Mouse (Mus musculus): ENCODE data around the gene Ppp1r3e. TPM values are rescaled to one million over a fixed set of nuclear protein-coding genes. Genes with fewer than 3 reads are reported as not detected.

The Ppp1r3e gene
- 1.4 and 2.0 TPM in 2 replicates for polyA plus RNA-seq (2015; fragmentation: Nextera tagmentation; extraction: Ambion mirVana)

GRCm38 (mm10) chr14:54877048-54877715 lies at the start of gene Ppp1r3e:
Gene Ppp1r3e, minus strand, starts transcription at chr14:54877550.
- peak; percentile 84 for ATAC-seq
- no peaks in the 10 kb centered on the region for H3K36me3 ChIP-seq (ENCODE audit: poor library complexity, severe bottlenecking)
- no peaks in the 10 kb centered on the region for H3K9me3 ChIP-seq (replicated peaks)
- H3K4me2 ChIP-seq = peak within 1 kb of the TSS; percentile 99
- WGBS = under 1% methylated on average over 58 of the region's 61 CpGs
- H3K27me3 ChIP-seq = peaks cover 7% of the 10 kb centered on the region; the same call in 1 of the 2 replicates
- peak within 1 kb of the TSS; percentile 91 for H3K9ac ChIP-seq
- H3K4me1 ChIP-seq = peaks cover 16% of the 10 kb centered on the region
- H3K27ac ChIP-seq = peak within 1 kb of the TSS; percentile 90
- H3K4me3 ChIP-seq = peak within 1 kb of the TSS; percentile 77

DNA sequence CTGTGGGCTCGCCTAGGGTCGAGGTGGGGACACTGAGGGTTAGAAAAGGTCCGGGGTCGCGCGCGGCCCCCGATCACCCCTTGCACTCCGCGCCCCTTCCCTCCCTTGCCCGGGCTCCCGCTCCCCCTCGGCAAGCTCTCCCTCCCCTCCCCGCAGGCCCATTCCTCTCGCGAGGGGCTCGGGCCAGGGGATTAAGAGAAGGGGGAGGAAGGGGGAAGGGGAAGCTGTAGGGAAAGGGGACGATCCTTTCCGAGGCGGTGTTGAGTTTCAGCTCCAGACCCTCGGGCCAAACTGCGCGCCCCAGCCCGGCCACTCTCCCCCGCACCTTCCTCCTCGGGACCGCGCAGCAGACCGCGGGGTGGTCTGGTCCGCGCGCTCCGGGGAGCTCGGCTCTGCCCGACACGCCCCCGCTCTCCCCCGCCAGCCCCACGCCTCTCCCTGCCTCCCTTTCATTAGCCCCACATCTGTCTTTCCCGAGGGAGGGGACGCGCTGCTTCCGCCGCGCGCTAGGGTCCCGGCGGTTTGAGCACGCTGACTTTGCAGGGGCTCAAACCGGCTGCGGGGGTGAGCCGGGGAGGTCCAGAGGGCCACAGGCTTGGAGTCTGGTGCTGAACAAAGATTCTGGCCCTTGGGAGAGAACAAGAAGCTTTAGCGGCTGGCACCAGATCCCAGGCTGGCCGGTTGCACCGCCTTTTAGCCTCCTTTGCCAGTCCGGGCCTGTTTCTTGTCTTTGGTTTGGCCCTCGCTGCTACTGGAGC lies 49.2 kb upstream of the Ppp1r3e start:
- Histone ChIP-seq H3K4me2 (peak overlapping the region; percentile 93), H3K27me3 (no peaks in the 10 kb centered on the region), H3K9me3 (replicated peaks) (peaks cover 6% of the 10 kb centered on the region), H3K27ac (peak overlapping the region; percentile 98), H3K4me1 (peaks cover 45% of the 10 kb centered on the region), H3K9ac (peak overlapping the region; percentile 86), H3K36me3 (ENCODE audit: poor library complexity, severe bottlenecking) (peaks cover 12% of the 10 kb centered on the region), H3K4me3 (peak overlapping the region; percentile 58)
- WGBS = under 1% methylated on average over 45 of the region's 58 CpGs
- ATAC-seq = peak; percentile 68

- H3K4me3 ChIP-seq = peak within 1 kb of the TSS; percentile 58
- H3K9me3 ChIP-seq (replicated peaks) = peaks cover 16% of the 10 kb centered on the region
- H3K36me3 ChIP-seq (ENCODE audit: poor library complexity, severe bottlenecking) = peaks cover 21% of the 10 kb centered on the region
- peaks cover 45% of the 10 kb centered on the region for H3K4me1 ChIP-seq
- peak within 1 kb of the TSS; percentile 93 for H3K4me2 ChIP-seq
- peak within 1 kb of the TSS; percentile 98 for H3K27ac ChIP-seq
- H3K9ac ChIP-seq = peak within 1 kb of the TSS; percentile 86
- 3% methylated on average over 57 of the region's 57 CpGs for WGBS
- no peaks in the 10 kb centered on the region for H3K27me3 ChIP-seq
- ATAC-seq = peak; percentile 48
Measured at GRCm38 (mm10) chr14:54925349-54926342, 48.3 kb upstream of the Ppp1r3e start, which contains the start of gene Efs. Gene Efs, minus strand, starts transcription at chr14:54926126.

- Histone ChIP-seq H3K4me1 (peaks cover 38% of the 10 kb centered on the region), H3K27ac (peak overlapping the region; percentile 98), H3K4me3 (peak overlapping the region; percentile 58), H3K36me3 (ENCODE audit: poor library complexity, severe bottlenecking) (peaks cover 30% of the 10 kb centered on the region), H3K9me3 (replicated peaks) (peaks cover 17% of the 10 kb centered on the region), H3K9ac (peak overlapping the region; percentile 86), H3K27me3 (no peaks in the 10 kb centered on the region), H3K4me2 (peak overlapping the region; percentile 93)
- ATAC-seq = peak; percentile 77
- WGBS = 6% methylated on average over 7 of the region's 7 CpGs
Measured at GRCm38 (mm10) chr14:54924641-54925348, 47.4 kb upstream of the Ppp1r3e start.

DNA sequence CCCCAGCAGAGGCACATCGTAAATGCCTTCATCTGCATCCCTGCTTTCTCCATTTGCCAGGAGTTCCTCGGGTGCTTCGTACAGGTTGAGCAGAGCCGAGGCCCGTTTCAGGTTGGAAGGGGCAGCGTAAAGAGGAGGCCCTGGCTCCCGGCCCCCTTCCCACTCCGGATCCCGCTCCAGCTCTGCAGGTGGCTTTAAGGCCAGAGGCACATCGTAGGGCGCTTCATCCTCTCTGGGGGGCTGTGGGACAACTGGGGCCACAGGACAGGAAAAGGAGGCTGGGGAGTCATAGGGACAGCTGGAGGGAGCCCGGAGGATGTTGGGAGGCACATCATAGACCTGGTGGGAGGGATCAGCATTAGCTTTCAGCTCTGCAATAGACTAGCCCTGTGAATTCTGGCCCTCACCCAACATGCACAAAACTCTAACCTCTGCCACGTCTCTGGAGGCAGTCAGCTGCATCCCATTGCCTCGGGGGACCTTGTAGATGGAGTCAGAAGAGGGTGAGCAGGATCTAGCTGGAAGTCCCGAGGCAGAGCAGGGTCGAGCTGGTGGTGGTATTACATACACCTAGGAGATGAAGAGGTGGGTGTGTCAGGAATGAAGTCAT lies 42.8 kb upstream of the Ppp1r3e start:
- H3K4me2 ChIP-seq = no peak overlapping the region
- H3K27me3 ChIP-seq = no peaks in the 10 kb centered on the region
- peaks cover 17% of the 10 kb centered on the region for H3K9me3 ChIP-seq (replicated peaks)
- H3K9ac ChIP-seq = no peak overlapping the region
- 95% methylated on average over 16 of the region's 16 CpGs for WGBS
- no peak overlapping the region for H3K4me3 ChIP-seq
- peaks cover 70% of the 10 kb centered on the region for H3K36me3 ChIP-seq (ENCODE audit: poor library complexity, severe bottlenecking)
- no peak for ATAC-seq
- H3K4me1 ChIP-seq = peaks cover 17% of the 10 kb centered on the region
- H3K27ac ChIP-seq = no peak overlapping the region

- ATAC-seq = no peak; the same call in 1 of the 2 replicates
- H3K9me3 ChIP-seq (replicated peaks) = no peaks in the 10 kb centered on the region
- peak overlapping the region; percentile 92 for H3K4me3 ChIP-seq
- H3K36me3 ChIP-seq (ENCODE audit: poor library complexity, severe bottlenecking) = peaks cover 54% of the 10 kb centered on the region
- H3K4me2 ChIP-seq = peak overlapping the region; percentile 99
- peak overlapping the region; percentile 84 for H3K27ac ChIP-seq
- no peaks in the 10 kb centered on the region for H3K27me3 ChIP-seq
- peaks cover 18% of the 10 kb centered on the region for H3K4me1 ChIP-seq
- H3K9ac ChIP-seq = peak overlapping the region; percentile 99
- 16% methylated on average over 10 of the region's 10 CpGs for WGBS
Measured at GRCm38 (mm10) chr14:54913343-54913742, 36.0 kb upstream of the Ppp1r3e start.

- Histone ChIP-seq H3K4me1 (peaks cover 18% of the 10 kb centered on the region), H3K4me2 (peak within 1 kb of the TSS; percentile 99), H3K27ac (peak within 1 kb of the TSS; percentile 84), H3K36me3 (ENCODE audit: poor library complexity, severe bottlenecking) (peaks cover 57% of the 10 kb centered on the region), H3K4me3 (peak within 1 kb of the TSS; percentile 92), H3K9ac (peak within 1 kb of the TSS; percentile 99), H3K9me3 (replicated peaks) (no peaks in the 10 kb centered on the region), H3K27me3 (no peaks in the 10 kb centered on the region)
- WGBS = 0% methylated on average over 28 of the region's 28 CpGs
- peak; percentile 98 for ATAC-seq
Measured at GRCm38 (mm10) chr14:54912886-54913285, 35.5 kb upstream of the Ppp1r3e start, which contains the start of gene Slc22a17. Gene Slc22a17, minus strand, starts transcription at chr14:54913132.

DNA sequence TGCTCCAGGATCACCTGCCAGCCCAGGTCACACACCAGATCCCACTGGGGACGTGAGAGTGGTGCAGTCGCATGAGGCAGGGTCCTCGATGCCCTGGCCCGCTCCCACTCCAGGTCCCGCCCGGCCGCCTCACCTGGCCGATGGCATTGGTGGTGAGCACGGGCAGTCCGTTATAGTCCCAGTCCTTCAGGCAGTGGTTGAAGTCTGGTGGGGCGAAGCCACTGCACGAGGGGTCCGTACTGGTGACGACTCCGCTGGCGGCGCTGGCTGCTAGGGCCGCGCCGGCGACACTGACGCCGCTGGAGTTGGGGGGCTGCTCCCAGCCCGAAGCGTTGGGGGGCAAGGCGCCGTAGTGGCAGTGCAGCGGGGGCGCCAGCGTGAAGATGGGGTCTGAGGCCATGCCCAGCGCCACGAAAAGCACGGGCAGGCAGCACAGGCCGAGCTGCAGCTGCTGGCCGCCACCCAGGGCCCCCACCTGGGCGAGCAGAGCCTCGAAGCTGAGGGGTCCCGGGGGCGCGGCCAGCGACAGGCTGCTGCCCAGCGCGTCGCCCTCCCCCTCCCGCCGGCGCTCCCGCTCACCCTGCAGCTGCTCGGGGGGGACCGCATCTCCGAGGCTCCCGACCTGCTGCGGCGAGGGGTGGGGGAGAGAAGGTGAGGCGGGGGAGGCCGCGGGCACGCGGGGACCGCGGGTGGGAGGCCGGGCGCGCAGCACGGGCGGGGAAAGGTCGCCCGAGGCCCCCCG lies 34.9 kb upstream of the Ppp1r3e start:
- Histone ChIP-seq H3K9ac (peak overlapping the region; percentile 99), H3K4me3 (peak overlapping the region; percentile 92), H3K27ac (peak overlapping the region; percentile 84), H3K9me3 (replicated peaks) (no peaks in the 10 kb centered on the region), H3K27me3 (no peaks in the 10 kb centered on the region), H3K36me3 (ENCODE audit: poor library complexity, severe bottlenecking) (peaks cover 57% of the 10 kb centered on the region), H3K4me2 (peak overlapping the region; percentile 99), H3K4me1 (peaks cover 18% of the 10 kb centered on the region)
- WGBS = 4% methylated on average over 54 of the region's 69 CpGs
- ATAC-seq = peak; percentile 64

DNA sequence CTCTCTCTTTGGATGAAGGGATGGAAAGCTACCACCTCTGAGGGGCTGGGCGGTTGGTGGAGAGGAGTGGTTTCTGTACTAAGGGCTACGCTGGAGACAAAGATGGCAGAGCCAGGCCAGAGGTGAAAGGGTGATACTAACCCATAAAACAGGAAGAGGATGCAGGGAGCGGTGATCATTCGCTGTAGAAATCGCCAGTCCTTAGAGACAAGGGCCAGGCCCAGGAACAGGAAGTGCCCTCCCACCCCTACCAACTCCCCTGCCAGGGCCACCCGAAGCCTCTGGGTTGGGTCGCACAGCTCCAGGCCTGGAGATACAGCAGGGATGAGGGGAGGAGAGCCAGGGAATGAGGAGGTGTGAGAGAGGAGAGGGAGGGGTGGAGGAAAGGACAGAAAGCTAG lies 31.3 kb upstream of the Ppp1r3e start:
- H3K27ac ChIP-seq = no peak overlapping the region
- no peak for ATAC-seq
- 0 out of 2 replicates have a peak overlapping the region, but pooled peaks have one; percentile 1 for H3K9ac ChIP-seq
- H3K4me3 ChIP-seq = no peak overlapping the region
- no peak overlapping the region for H3K4me2 ChIP-seq
- H3K4me1 ChIP-seq = peaks cover 18% of the 10 kb centered on the region
- no peaks in the 10 kb centered on the region for H3K9me3 ChIP-seq (replicated peaks)
- H3K27me3 ChIP-seq = no peaks in the 10 kb centered on the region
- H3K36me3 ChIP-seq (ENCODE audit: poor library complexity, severe bottlenecking) = peaks cover 72% of the 10 kb centered on the region
- WGBS = 92% methylated on average over 7 of the region's 7 CpGs

DNA sequence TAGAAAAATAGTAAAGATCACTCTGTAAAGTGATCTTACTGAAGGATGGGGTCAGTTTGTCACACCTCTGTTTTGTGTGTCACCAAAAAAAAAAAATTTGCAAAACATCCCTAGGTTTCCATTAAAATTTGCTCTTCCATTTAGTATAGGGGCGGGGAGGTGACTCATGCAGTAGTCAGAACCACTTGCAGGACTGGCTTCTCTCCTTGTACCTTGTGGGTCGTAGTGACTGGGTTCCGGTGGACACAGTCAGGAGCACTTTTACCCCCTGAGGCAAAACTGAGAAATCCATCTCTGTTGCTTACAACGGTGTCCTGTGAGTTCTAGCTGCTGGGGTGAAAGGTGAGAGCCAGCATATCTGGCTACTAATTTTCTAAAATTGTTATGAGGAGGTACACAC lies 26.3 kb upstream of the Ppp1r3e start:
- no peak overlapping the region for H3K4me3 ChIP-seq
- ATAC-seq = no peak
- no peak overlapping the region for H3K27ac ChIP-seq
- no peak overlapping the region for H3K9ac ChIP-seq
- H3K4me1 ChIP-seq = no peaks in the 10 kb centered on the region
- no peaks in the 10 kb centered on the region for H3K27me3 ChIP-seq
- H3K4me2 ChIP-seq = no peak overlapping the region
- 91% methylated on average over 4 of the region's 4 CpGs for WGBS
- no peaks in the 10 kb centered on the region for H3K9me3 ChIP-seq (replicated peaks)
- peaks cover 57% of the 10 kb centered on the region for H3K36me3 ChIP-seq (ENCODE audit: poor library complexity, severe bottlenecking)
